Mouse (Mus musculus) C2C12 (cell line): ENCODE data around the gene Akap13.

Source experiments
- CEBPB ChIP-seq: IDR thresholded peaks from one replicate; pipeline ENCODE4 v1.6.1; 2011; ENCODE audit warnings: low read depth, mild to moderate bottlenecking, control low read depth, moderate library complexity
- CTCF ChIP-seq: IDR thresholded peaks from one replicate; pipeline ENCODE4 v1.5.1; 2011; ENCODE audit not compliant: control insufficient read depth, insufficient read depth, insufficient read length
- FOSL1 ChIP-seq: IDR thresholded peaks from one replicate; pipeline ENCODE4 v1.8.0; 2011; ENCODE audit warnings: mild to moderate bottlenecking, low read length; ENCODE audit not compliant: poor library complexity, insufficient read depth, severe bottlenecking
- MAX ChIP-seq: IDR thresholded peaks from one replicate; pipeline ENCODE4 v1.6.1; 2011; ENCODE audit warnings: mild to moderate bottlenecking, control low read depth
- MYOD1 ChIP-seq: IDR thresholded peaks from one replicate; pipeline ENCODE4 v1.6.1; 2011; ENCODE audit warnings: low read depth; ENCODE audit not compliant: control insufficient read depth, insufficient read length
- MYOG ChIP-seq: IDR thresholded peaks from one replicate; pipeline ENCODE4 v1.6.1; 2011; ENCODE audit not compliant: control insufficient read depth, insufficient read length; ENCODE audit errors: extremely low read depth
- USF1 ChIP-seq: IDR thresholded peaks from one replicate; pipeline ENCODE4 v1.6.1; 2011; ENCODE audit warnings: low read depth, mild to moderate bottlenecking, control low read depth, moderate library complexity

DNA sequence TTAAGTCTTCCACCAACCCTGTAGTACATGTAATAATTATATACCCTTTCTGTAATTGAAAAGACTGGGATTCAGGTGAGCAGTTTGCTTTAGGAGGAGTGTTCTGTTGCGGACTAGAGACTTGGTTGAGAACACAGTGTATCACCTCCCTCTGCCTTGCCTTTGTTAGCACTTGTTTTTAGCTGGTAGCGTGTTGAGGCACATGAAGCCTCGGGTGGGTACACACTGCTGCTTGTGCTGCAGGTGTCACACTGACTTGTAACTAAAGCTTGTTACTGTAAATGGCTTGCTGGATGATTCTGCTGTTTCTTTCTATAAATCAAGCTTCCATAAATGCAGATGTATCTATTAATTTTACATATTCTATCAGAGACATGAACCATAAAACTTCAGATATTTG lies 75.3 kb downstream of the Akap13 start:
- TF ChIP-seq CTCF: no peak
- no peak for TF ChIP-seq MYOD1
- TF ChIP-seq MAX: no peak
- no peak for TF ChIP-seq MYOG
- no peak for TF ChIP-seq FOSL1
- no peak for TF ChIP-seq USF1
- TF ChIP-seq CEBPB: no peak
